Mouse (Mus musculus): ENCODE measurements around the gene Tmem135.

DNA sequence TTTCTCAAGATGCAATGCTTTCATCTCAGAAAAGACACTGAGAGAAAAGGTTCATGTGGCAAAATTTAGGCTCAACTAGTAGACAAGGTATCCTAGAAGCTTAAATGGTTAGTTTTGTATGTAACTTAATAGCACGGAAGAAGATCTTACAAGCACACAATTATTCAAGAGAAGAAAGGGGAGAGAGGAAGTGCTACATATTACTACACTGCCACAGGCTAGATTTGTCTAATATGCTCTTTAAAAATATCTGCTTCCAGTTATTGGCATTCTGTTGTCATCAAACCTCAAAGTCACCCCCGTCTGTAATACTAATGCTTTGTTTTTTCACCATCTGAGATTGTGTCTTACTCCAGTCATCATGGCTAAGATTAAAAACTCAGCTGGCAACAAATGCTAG is 167.4 kb downstream of the Tmem135 start:
- TF ChIP-seq CTCF (IDR thresholded peaks at IDR 0.05; ENCODE audit: control insufficient read depth, insufficient read depth, low read length), result no peak
- TF ChIP-seq POLR2A (IDR thresholded peaks at IDR 0.05; ENCODE audit: borderline replicate concordance, control insufficient read depth, low read depth, low read length), result no peak

Data from bone marrow, adult 2 months (tissue).